Mouse (Mus musculus) midbrain, embryonic 11.5 days (tissue): ENCODE results near the gene E130309D02Rik. TPM values are rescaled to one million over a fixed set of nuclear protein-coding genes. Genes with fewer than 3 reads are reported as not detected.

Experiments used
- ATAC-seq: fragments of 200-750 bp; cut with Nextera tagmentation; 2 replicates; pipeline ENCODE4 v1.8.0; 2017; ENCODE audit warnings: moderate TSS enrichment, moderate library complexity; ENCODE audit not compliant: low FRiP score
- DNase-seq: peaks from one replicate; pipeline ENCODE4 v3.0.0; 2015; ENCODE audit warnings: low spot score; ENCODE audit errors: missing footprints
- H3K27ac ChIP-seq: fragments of 300-500 bp; sonication (generic); 2 replicates; pipeline ENCODE4 v1.5.1; 2014; ENCODE audit warnings: low read depth, low read length
- H3K27me3 ChIP-seq: fragments of 300-500 bp; sonication (generic); 2 replicates; pipeline ENCODE4 v1.6.1; 2014; ENCODE audit warnings: mild to moderate bottlenecking, low read length, moderate library complexity, mixed read lengths; ENCODE audit not compliant: control insufficient read depth, insufficient read depth
- H3K36me3 ChIP-seq: fragments of 300-500 bp; sonication (generic); 2 replicates; pipeline ENCODE4 v1.6.1; 2014; ENCODE audit warnings: mild to moderate bottlenecking, low read length, moderate library complexity, mixed read lengths; ENCODE audit not compliant: control insufficient read depth, insufficient read depth
- H3K4me1 ChIP-seq: fragments of 300-500 bp; sonication (generic); 2 replicates; pipeline ENCODE4 v1.6.1; 2014; ENCODE audit warnings: low read length; ENCODE audit not compliant: control insufficient read depth, insufficient read depth
- H3K4me2 ChIP-seq: fragments of 300-500 bp; sonication (generic); 2 replicates; pipeline ENCODE4 v1.6.1; 2014; ENCODE audit warnings: mild to moderate bottlenecking, moderate library complexity
- H3K4me3 ChIP-seq: fragments of 300-500 bp; sonication (generic); 2 replicates; pipeline ENCODE4 v1.5.1; 2014; ENCODE audit warnings: low read depth, low read length
- H3K9ac ChIP-seq: fragments of 300-500 bp; sonication (generic); 2 replicates; pipeline ENCODE4 v1.6.1; 2014; ENCODE audit warnings: low read length
- H3K9me3 ChIP-seq: fragments of 300-500 bp; sonication (generic); 2 replicates; pipeline ENCODE4 v1.6.1; 2016; ENCODE audit warnings: low read length; ENCODE audit not compliant: control insufficient read depth
- WGBS: fragments of 180-500 bp; shearing (Covaris S2); extraction: QIAGEN DNeasy Blood & Tissue Kit; methylation state at CpG from one replicate; pipeline ENCODE4 v1.1.7; 2014; 5-methylcytosine and 5-hydroxymethylcytosine counted together
- polyA plus RNA-seq: library from polyadenylated mRNA; unstranded; fragments of >200 nt; fragmentation: Nextera tagmentation; extraction: Ambion mirVana; gene quantifications from 2 replicates; pipeline ENCODE4 v1.2.1, GENCODE M21; 2014

Gene E130309D02Rik
- polyA plus RNA-seq, 1 experiment from 2014 or later = 46.6 TPM

DNA sequence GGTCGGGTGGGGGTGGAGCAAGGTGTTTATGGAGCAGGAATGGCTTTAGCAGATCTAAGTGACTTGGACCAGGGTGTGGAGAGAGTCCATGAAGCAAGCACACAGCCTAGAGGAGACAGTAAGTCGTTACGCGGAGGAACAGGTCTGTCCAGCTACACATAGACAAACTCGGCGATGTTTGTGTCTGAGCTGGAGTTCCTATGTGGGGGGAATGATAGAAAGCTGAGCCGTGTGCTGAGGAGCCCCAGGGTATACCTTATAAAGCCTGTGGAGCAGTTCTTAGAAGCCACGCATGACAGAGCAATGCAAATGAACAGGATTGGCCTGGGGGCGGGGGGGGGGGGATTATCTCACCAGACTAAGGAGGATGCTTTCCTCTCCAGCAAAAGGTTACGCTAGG lies 35.9 kb downstream of the E130309D02Rik start:
- Histone ChIP-seq H3K4me2 (no peak overlapping the region), H3K9me3 (no peaks in the 10 kb centered on the region), H3K27ac (no peak overlapping the region), H3K27me3 (no peaks in the 10 kb centered on the region; the same call in 1 of the 2 replicates), H3K4me3 (no peak overlapping the region), H3K36me3 (no peaks in the 10 kb centered on the region), H3K4me1 (no peaks in the 10 kb centered on the region), H3K9ac (no peak overlapping the region)
- DNase-seq (no peak), ATAC-seq (no peak)
- WGBS = 36% methylated on average over 10 of the region's 10 CpGs

GRCm38 (mm10) chr5:143275761-143276160 lies 39.4 kb downstream of the E130309D02Rik start:
- no peak overlapping the region for H3K9ac ChIP-seq
- WGBS = 60% methylated on average over 5 of the region's 5 CpGs
- no peak overlapping the region for H3K4me2 ChIP-seq
- ATAC-seq = no peak
- H3K4me3 ChIP-seq = no peak overlapping the region
- peaks cover 2% of the 10 kb centered on the region for H3K4me1 ChIP-seq
- no peak for DNase-seq
- H3K36me3 ChIP-seq = no peaks in the 10 kb centered on the region
- H3K27me3 ChIP-seq = no peaks in the 10 kb centered on the region; the same call in 1 of the 2 replicates
- H3K27ac ChIP-seq = no peak overlapping the region
- no peaks in the 10 kb centered on the region for H3K9me3 ChIP-seq

DNA sequence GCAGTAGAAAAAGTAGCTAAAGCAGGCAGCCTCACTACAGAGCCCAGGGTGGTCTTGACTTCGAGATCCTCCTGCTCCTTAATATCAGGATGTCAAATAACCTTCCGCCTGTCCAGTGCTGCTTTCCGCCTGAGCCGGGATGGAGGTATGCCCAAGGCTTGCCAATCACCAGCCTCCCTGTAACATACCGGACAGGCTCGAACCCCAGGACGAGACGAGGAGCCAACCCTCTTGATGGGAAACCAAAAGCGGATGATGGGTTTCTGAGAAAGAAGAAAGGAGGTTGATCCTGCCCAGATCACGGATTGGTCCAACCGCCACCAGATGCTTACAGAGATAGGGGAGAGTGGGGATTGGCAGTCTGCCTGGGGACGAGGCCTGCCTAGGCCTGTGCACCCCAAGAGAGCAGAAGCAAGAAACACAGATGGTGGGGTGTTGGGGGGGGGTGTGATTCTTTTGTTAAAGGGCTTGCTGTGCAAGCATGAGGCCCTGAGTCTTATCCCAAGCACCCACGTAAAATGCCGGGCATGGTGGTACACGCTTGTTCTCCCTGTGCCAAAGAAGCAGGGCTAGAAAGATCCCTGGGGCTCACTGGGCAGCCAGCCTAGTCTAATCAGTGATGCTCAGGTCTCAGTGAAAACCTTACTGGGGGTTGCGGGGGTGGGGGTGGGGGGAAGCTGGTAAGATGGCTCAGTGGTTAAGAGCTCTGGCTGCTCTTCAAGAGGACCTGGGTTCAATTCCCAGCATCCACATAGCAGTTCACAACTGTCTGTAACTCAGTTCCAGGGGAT lies 42.4 kb downstream of the E130309D02Rik start:
- no peak overlapping the region for H3K27ac ChIP-seq
- no peaks in the 10 kb centered on the region for H3K9me3 ChIP-seq
- H3K4me2 ChIP-seq = no peak overlapping the region
- no peak overlapping the region for H3K4me3 ChIP-seq
- H3K27me3 ChIP-seq = no peaks in the 10 kb centered on the region; the same call in 1 of the 2 replicates
- H3K9ac ChIP-seq = no peak overlapping the region
- ATAC-seq = no peak
- H3K36me3 ChIP-seq = no peaks in the 10 kb centered on the region
- 90% methylated on average over 16 of the region's 16 CpGs for WGBS
- DNase-seq = no peak
- peaks cover 16% of the 10 kb centered on the region for H3K4me1 ChIP-seq

GRCm38 (mm10) chr5:143272108-143272507 lies 43.1 kb downstream of the E130309D02Rik start:
- Histone ChIP-seq H3K4me3 (no peak overlapping the region), H3K36me3 (no peaks in the 10 kb centered on the region), H3K4me2 (no peak overlapping the region), H3K27ac (no peak overlapping the region), H3K27me3 (no peaks in the 10 kb centered on the region; the same call in 1 of the 2 replicates), H3K9ac (no peak overlapping the region), H3K9me3 (no peaks in the 10 kb centered on the region), H3K4me1 (peaks cover 16% of the 10 kb centered on the region)
- ATAC-seq (no peak), DNase-seq (no peak)
- WGBS = 79% methylated on average over 3 of the region's 3 CpGs

DNA sequence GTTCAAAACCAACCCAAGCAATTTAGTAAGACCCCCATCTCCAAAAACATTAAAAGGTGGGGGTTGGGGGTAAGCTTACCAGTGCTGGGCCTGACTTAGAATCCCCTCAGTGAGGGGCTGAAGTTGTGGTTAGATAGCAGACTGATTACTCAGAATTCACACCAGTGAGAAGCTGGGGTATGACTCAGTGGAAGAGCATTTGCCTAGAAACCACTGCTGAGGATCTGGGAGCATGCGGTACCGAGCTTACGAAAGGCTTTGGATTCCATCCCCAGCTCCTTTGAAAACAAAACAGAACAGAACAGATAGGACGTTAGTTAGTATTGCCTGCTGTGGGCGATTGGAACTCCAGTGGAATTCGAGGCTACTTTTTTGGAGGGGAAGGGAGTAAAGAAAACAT lies 43.5 kb downstream of the E130309D02Rik start:
- ATAC-seq (no peak), DNase-seq (no peak)
- Histone ChIP-seq H3K9ac (no peak overlapping the region), H3K36me3 (no peaks in the 10 kb centered on the region), H3K4me2 (no peak overlapping the region), H3K27ac (no peak overlapping the region), H3K4me1 (peaks cover 16% of the 10 kb centered on the region), H3K27me3 (no peaks in the 10 kb centered on the region; the same call in 1 of the 2 replicates), H3K4me3 (no peak overlapping the region), H3K9me3 (no peaks in the 10 kb centered on the region)
- 88% methylated on average over 6 of the region's 6 CpGs for WGBS

- peaks cover 16% of the 10 kb centered on the region for H3K4me1 ChIP-seq
- peak overlapping the region; percentile 97 for H3K9ac ChIP-seq
- H3K27ac ChIP-seq = no peak overlapping the region
- peak overlapping the region; percentile 99 for H3K4me3 ChIP-seq
- no peak for DNase-seq
- WGBS = 3% methylated on average over 12 of the region's 12 CpGs
- peak; percentile 38 for ATAC-seq
- peak overlapping the region; percentile 95 for H3K4me2 ChIP-seq
- H3K36me3 ChIP-seq = no peaks in the 10 kb centered on the region
- H3K9me3 ChIP-seq = no peaks in the 10 kb centered on the region
- H3K27me3 ChIP-seq = no peaks in the 10 kb centered on the region
Observed at GRCm38 (mm10) chr5:143270151-143270519, 45.0 kb downstream of the E130309D02Rik start.

- Histone ChIP-seq H3K4me2 (peak within 1 kb of the TSS; percentile 95), H3K9me3 (no peaks in the 10 kb centered on the region), H3K27ac (peak within 1 kb of the TSS; percentile 59; the same call in 1 of the 2 replicates), H3K4me3 (peak within 1 kb of the TSS; percentile 99), H3K36me3 (no peaks in the 10 kb centered on the region), H3K27me3 (no peaks in the 10 kb centered on the region), H3K9ac (peak within 1 kb of the TSS; percentile 97), H3K4me1 (peaks cover 16% of the 10 kb centered on the region)
- ATAC-seq (peak; percentile 86), DNase-seq (peak; percentile 95)
- WGBS = under 1% methylated on average over 74 of the region's 79 CpGs
Observed at GRCm38 (mm10) chr5:143269363-143270150, 45.6 kb downstream of the E130309D02Rik start, which contains the start of gene Zfp316. Zfp316 (minus strand) TSS chr5:143270022.

- no peaks in the 10 kb centered on the region for H3K27me3 ChIP-seq
- peak; percentile 22; the same call in 1 of the 2 replicates for ATAC-seq
- H3K4me3 ChIP-seq = peak overlapping the region; percentile 99
- DNase-seq = no peak
- no peaks in the 10 kb centered on the region for H3K9me3 ChIP-seq
- peak overlapping the region; percentile 97 for H3K9ac ChIP-seq
- H3K4me2 ChIP-seq = peak overlapping the region; percentile 95
- H3K27ac ChIP-seq = peak overlapping the region; percentile 9; the same call in 1 of the 2 replicates
- no peaks in the 10 kb centered on the region; the same call in none of the 2 replicates for H3K36me3 ChIP-seq
- peaks cover 16% of the 10 kb centered on the region for H3K4me1 ChIP-seq
- WGBS = 28% methylated on average over 8 of the region's 8 CpGs
Observed at GRCm38 (mm10) chr5:143268985-143269362, 46.2 kb downstream of the E130309D02Rik start.

- DNase-seq = no peak
- Histone ChIP-seq H3K27me3 (no peaks in the 10 kb centered on the region), H3K4me2 (no peak overlapping the region), H3K9ac (no peak overlapping the region), H3K27ac (no peak overlapping the region), H3K4me3 (no peak overlapping the region), H3K9me3 (no peaks in the 10 kb centered on the region), H3K4me1 (peaks cover 16% of the 10 kb centered on the region), H3K36me3 (peaks cover 7% of the 10 kb centered on the region)
- whole genome bisulfite sequencing = 89% methylated on average over 6 of the region's 6 CpGs
- no peak for ATAC-seq
Observed at GRCm38 (mm10) chr5:143266794-143267193, 48.4 kb downstream of the E130309D02Rik start.
